Mouse (Mus musculus) liver, embryonic 12.5 days (tissue): ENCODE results near the gene Dnah11. TPM values are rescaled to one million over a fixed set of nuclear protein-coding genes. Genes with fewer than 3 reads are reported as not detected.

ENCODE experiments used
- ATAC-seq: fragments of 200-750 bp; cut with Nextera tagmentation; 2 replicates; pipeline ENCODE4 v1.8.0; 2017; ENCODE audit warnings: moderate number of reproducible peaks, mild to moderate bottlenecking, moderate library complexity
- H3K27ac ChIP-seq: fragments of 300-500 bp; sonication (generic); 2 replicates; pipeline ENCODE4 v1.5.1; 2016; ENCODE audit warnings: mild to moderate bottlenecking
- H3K27me3 ChIP-seq: fragments of 300-500 bp; sonication (generic); replicated peaks from 2 replicates; pipeline ENCODE4 v1.6.1; 2016; ENCODE audit warnings: mild to moderate bottlenecking, moderate library complexity
- H3K36me3 ChIP-seq: fragments of 300-500 bp; sonication (generic); 2 replicates; pipeline ENCODE4 v1.6.1; 2016; ENCODE audit warnings: mild to moderate bottlenecking, moderate library complexity
- H3K4me1 ChIP-seq: fragments of 300-500 bp; sonication (generic); 2 replicates; pipeline ENCODE4 v1.6.1; 2016
- H3K4me2 ChIP-seq: fragments of 300-500 bp; sonication (generic); 2 replicates; pipeline ENCODE4 v1.6.1; 2016; ENCODE audit warnings: mild to moderate bottlenecking, moderate library complexity
- H3K4me3 ChIP-seq: fragments of 300-500 bp; sonication (generic); 2 replicates; pipeline ENCODE4 v1.5.1; 2016; ENCODE audit warnings: mild to moderate bottlenecking, moderate library complexity
- H3K9ac ChIP-seq: fragments of 300-500 bp; sonication (generic); 2 replicates; pipeline ENCODE4 v1.6.1; 2016; ENCODE audit warnings: mild to moderate bottlenecking, moderate library complexity
- H3K9me3 ChIP-seq: fragments of 300-500 bp; sonication (generic); replicated peaks from 2 replicates; pipeline ENCODE4 v1.6.1; 2016; ENCODE audit warnings: mild to moderate bottlenecking, moderate library complexity
- WGBS: fragments of 180-500 bp; shearing (Covaris S2); methylation state at CpG from one replicate; pipeline ENCODE4 v1.1.7; 2016; ENCODE audit not compliant: insufficient replicate concordance; 5-methylcytosine and 5-hydroxymethylcytosine counted together
- polyA plus RNA-seq: library from polyadenylated mRNA; unstranded; fragments of >200 nt; fragmentation: Nextera tagmentation; extraction: Ambion mirVana; gene quantifications from 2 replicates; pipeline ENCODE4 v1.2.1, GENCODE M21; 2016

Gene Dnah11
- polyA plus RNA-seq, 1 experiment from 2014 or later, result 0.05 TPM

DNA sequence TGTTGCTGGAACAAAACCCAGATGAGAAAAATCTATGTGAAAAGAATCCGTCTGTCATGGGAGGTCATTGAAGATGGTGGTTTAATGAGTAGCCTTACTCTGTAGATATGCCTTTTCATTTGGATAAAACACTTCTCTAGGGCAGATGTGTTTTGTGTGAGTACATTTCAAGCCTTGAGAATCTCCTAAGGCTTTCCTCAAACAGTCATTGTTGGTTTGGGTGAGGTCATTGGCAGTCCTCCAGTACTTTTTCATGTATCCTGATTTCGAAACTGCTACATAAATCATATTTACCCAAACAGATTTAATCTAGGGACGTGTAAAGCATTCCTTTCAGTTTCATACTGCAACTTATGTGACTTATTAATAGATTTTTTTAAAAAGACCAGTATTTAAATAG lies 370.5 kb downstream of the Dnah11 start:
- H3K27ac ChIP-seq, result no peak overlapping the region
- WGBS, result 60% methylated on average over 3 of the region's 3 CpGs
- H3K9me3 ChIP-seq, result no peaks in the 10 kb centered on the region
- H3K9ac ChIP-seq, result no peak overlapping the region
- H3K4me1 ChIP-seq, result no peaks in the 10 kb centered on the region
- no peak for ATAC-seq
- no peak overlapping the region for H3K4me2 ChIP-seq
- H3K27me3 ChIP-seq, result no peaks in the 10 kb centered on the region
- no peak overlapping the region for H3K4me3 ChIP-seq
- no peaks in the 10 kb centered on the region for H3K36me3 ChIP-seq

Other genes with a start within 250 kb of the Dnah11 start
- 7.2 and 7.6 TPM in 2 replicates for gene Sp4, start 102.4 kb upstream of the Dnah11 start, polyA plus RNA-seq